Mouse (Mus musculus) heart, postnatal 0 days (tissue): Measurements from ENCODE around the gene Cabp7. TPM values are rescaled to one million over a fixed set of nuclear protein-coding genes. Genes with fewer than 3 reads are reported as not detected.

ENCODE experiments used
- ATAC-seq: fragments of 200-750 bp; cut with Nextera tagmentation; 2 replicates; pipeline ENCODE4 v1.8.0; 2017; ENCODE audit warnings: low read depth, moderate number of reproducible peaks, moderate library complexity; ENCODE audit not compliant: insufficient read depth
- DNase-seq: peaks from one replicate; pipeline ENCODE4 v3.0.0-alpha.2; 2016; ENCODE audit warnings: low spot score
- H3K27ac ChIP-seq: fragments of 300-500 bp; sonication (generic); 2 replicates; pipeline ENCODE4 v1.5.1; 2014; ENCODE audit warnings: low read depth, mild to moderate bottlenecking
- H3K27me3 ChIP-seq: fragments of 300-500 bp; sonication (generic); 2 replicates; pipeline ENCODE4 v1.6.1; 2014; ENCODE audit warnings: low read length, mixed read lengths; ENCODE audit not compliant: control insufficient read depth, insufficient read depth
- H3K36me3 ChIP-seq: fragments of 300-500 bp; sonication (generic); replicated peaks from 2 replicates; pipeline ENCODE4 v1.6.1; 2014; ENCODE audit warnings: low read length, mixed read lengths; ENCODE audit not compliant: control insufficient read depth, insufficient read depth
- H3K4me1 ChIP-seq: fragments of 300-500 bp; sonication (generic); 2 replicates; pipeline ENCODE4 v1.6.1; 2014; ENCODE audit warnings: antibody characterized with exemption; ENCODE audit not compliant: control insufficient read depth, insufficient read depth
- H3K4me2 ChIP-seq: fragments of 300-500 bp; sonication (generic); 2 replicates; pipeline ENCODE4 v1.6.1; 2014; ENCODE audit warnings: low read depth, mild to moderate bottlenecking, low read length, moderate library complexity
- H3K4me3 ChIP-seq: fragments of 300-500 bp; sonication (generic); 2 replicates; pipeline ENCODE4 v1.5.1; 2014; ENCODE audit warnings: low read depth, low read length
- H3K9ac ChIP-seq: fragments of 300-500 bp; sonication (generic); replicated peaks from 2 replicates; pipeline ENCODE4 v1.6.1; 2014; ENCODE audit warnings: low read depth, low read length, mixed read lengths
- H3K9me3 ChIP-seq: fragments of 300-500 bp; sonication (generic); replicated peaks from 2 replicates; pipeline ENCODE4 v1.6.1; 2016; ENCODE audit warnings: low read length; ENCODE audit not compliant: control insufficient read depth
- CTCF ChIP-seq: IDR thresholded peaks from 2 replicates; pipeline ENCODE4 v1.5.1; 2016; ENCODE audit warnings: antibody characterized with exemption, control low read depth, low read depth
- EP300 ChIP-seq: IDR thresholded peaks from 2 replicates; pipeline ENCODE4 v1.6.1; 2016; ENCODE audit warnings: antibody characterized with exemption, low read depth
- WGBS: fragments of 180-500 bp; shearing (Covaris S2); extraction: QIAGEN DNeasy Blood & Tissue Kit; methylation state at CpG from one replicate; pipeline ENCODE4 v1.1.7; 2014; 5-methylcytosine and 5-hydroxymethylcytosine counted together
- polyA plus RNA-seq: library from polyadenylated mRNA; unstranded; fragments of >200 nt; fragmentation: Nextera tagmentation; extraction: Ambion mirVana; gene quantifications from 2 replicates; pipeline ENCODE4 v1.2.1, GENCODE M21; 2015
- total RNA-seq: library from RNA; depleted of rRNA; stranded (reverse); fragments of >200 nt; gene quantifications from 2 replicates; pipeline ENCODE4 v1.2.3, GENCODE M21; 2014; ENCODE audit warnings: low replicate concordance; rRNA removed

The Cabp7 gene
- total RNA-seq (not detected in 2 replicates), polyA plus RNA-seq (0.07 TPM in 1 of 2 replicates, not detected in the other)

- Histone ChIP-seq H3K9ac (no peak within 1 kb of the TSS), H3K27ac (no peak within 1 kb of the TSS), H3K27me3 (peaks cover 95% of the 10 kb centered on the region), H3K36me3 (no peaks in the 10 kb centered on the region), H3K9me3 (no peaks in the 10 kb centered on the region), H3K4me3 (peak within 1 kb of the TSS; percentile 53), H3K4me2 (peak within 1 kb of the TSS; percentile 84), H3K4me1 (peaks cover 4% of the 10 kb centered on the region)
- DNase-seq (no peak), ATAC-seq (no peak)
- TF ChIP-seq CTCF (no peak), EP300 (no peak)
- WGBS: under 1% methylated on average over 35 of the region's 73 CpGs
Observed at GRCm38 (mm10) chr11:4746733-4747132, at the start of gene Cabp7. Gene Cabp7, minus strand, starts transcription at chr11:4746778.

DNA sequence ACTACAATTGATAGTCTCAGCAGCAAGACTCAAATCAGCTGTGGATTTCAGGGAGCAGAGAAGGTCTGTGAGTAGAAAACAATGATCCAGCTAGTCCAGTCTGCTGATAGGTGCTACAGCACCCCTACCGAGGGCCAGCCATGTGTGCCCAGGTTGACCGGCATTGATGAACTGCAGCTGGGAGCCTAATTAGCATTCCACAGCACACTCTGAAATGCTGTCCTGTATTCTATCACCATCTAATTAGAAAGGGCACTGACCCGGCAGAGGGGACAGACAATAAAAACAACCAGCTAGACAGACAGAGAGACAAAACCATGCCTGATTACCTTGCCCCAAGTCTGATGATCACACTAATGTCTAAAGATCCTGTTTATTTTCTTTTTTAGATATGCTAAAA is 46.4 kb upstream of the Cabp7 start:
- TF ChIP-seq CTCF (no peak), EP300 (no peak)
- no peak overlapping the region for H3K27ac ChIP-seq
- H3K27me3 ChIP-seq: no peaks in the 10 kb centered on the region
- peaks cover 54% of the 10 kb centered on the region for H3K36me3 ChIP-seq
- no peaks in the 10 kb centered on the region for H3K9me3 ChIP-seq
- no peaks in the 10 kb centered on the region for H3K4me1 ChIP-seq
- 53% methylated on average over 3 of the region's 3 CpGs for WGBS
- ATAC-seq (no peak), DNase-seq (no peak)
- no peak overlapping the region for H3K4me2 ChIP-seq
- no peak overlapping the region for H3K9ac ChIP-seq
- H3K4me3 ChIP-seq: no peak overlapping the region

DNA sequence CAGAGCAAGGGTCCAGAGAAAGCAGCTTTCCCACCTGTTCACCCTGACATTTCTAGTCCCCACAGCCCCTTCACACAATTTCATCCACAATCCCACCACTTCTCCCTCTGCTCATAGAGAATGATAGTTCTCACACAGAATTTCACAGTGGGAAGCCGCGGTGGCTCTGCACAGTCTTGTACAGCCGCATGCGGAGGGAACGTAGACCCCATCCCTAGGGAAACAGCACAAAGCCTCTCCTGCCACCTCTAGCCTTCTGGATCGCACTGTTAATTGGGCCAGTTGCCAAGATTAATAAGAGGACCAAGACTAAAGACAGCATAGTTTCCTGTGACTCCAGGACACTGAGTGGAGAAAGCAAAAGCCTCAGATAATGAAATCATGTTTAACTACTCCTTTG is 45.0 kb upstream of the Cabp7 start:
- WGBS: 59% methylated on average over 6 of the region's 6 CpGs
- no peak for TF ChIP-seq CTCF
- no peak for TF ChIP-seq EP300
- Histone ChIP-seq H3K27ac (no peak overlapping the region), H3K4me3 (no peak overlapping the region), H3K4me1 (no peaks in the 10 kb centered on the region), H3K27me3 (no peaks in the 10 kb centered on the region), H3K9ac (no peak overlapping the region), H3K36me3 (peaks cover 64% of the 10 kb centered on the region), H3K9me3 (no peaks in the 10 kb centered on the region), H3K4me2 (no peak overlapping the region)
- DNase-seq (no peak), ATAC-seq (no peak)

- no peaks in the 10 kb centered on the region for H3K4me1 ChIP-seq
- H3K4me2 ChIP-seq: no peak overlapping the region
- H3K36me3 ChIP-seq: peaks cover 73% of the 10 kb centered on the region
- no peak overlapping the region for H3K9ac ChIP-seq
- no peaks in the 10 kb centered on the region for H3K27me3 ChIP-seq
- H3K9me3 ChIP-seq: no peaks in the 10 kb centered on the region
- TF ChIP-seq CTCF: no peak
- no peak for TF ChIP-seq EP300
- no peak overlapping the region for H3K4me3 ChIP-seq
- ATAC-seq (no peak), DNase-seq (no peak)
- 82% methylated on average over 5 of the region's 5 CpGs for WGBS
- H3K27ac ChIP-seq: no peak overlapping the region
Observed at GRCm38 (mm10) chr11:4789691-4790090, 43.1 kb upstream of the Cabp7 start.

DNA sequence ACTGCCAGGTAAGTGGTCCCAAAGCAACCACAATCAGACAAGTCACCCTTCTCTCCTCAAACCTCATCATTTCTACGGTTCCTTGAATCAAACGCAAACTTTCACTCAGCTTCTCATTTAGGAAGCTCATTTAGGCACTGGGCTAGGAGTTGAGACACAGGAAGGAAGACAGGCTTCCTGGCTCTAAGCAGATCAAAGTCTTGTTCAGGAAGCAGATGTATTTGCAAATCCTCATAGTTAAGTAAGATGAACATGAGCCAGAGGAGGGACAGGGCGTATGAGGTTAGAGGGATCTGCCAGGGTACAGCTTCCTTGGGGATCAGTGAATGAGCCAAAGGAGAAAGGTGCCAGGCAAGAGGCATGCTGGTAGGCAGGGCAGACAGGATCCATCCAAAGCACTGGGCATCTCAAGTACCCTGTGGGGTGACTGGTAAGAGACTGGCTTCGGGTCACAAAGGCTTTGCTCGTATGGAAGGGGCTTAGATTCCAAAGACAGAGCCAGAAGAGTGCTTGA is 38.1 kb upstream of the Cabp7 start:
- Histone ChIP-seq H3K27me3 (no peaks in the 10 kb centered on the region), H3K4me2 (no peak overlapping the region), H3K9ac (no peak overlapping the region), H3K36me3 (peaks cover 88% of the 10 kb centered on the region), H3K9me3 (no peaks in the 10 kb centered on the region), H3K27ac (no peak overlapping the region), H3K4me1 (no peaks in the 10 kb centered on the region), H3K4me3 (no peak overlapping the region)
- ATAC-seq (no peak), DNase-seq (no peak)
- TF ChIP-seq CTCF (no peak), EP300 (no peak)
- 67% methylated on average over 5 of the region's 5 CpGs for WGBS

GRCm38 (mm10) chr11:4783116-4783515 is 36.5 kb upstream of the Cabp7 start:
- Histone ChIP-seq H3K27ac (no peak overlapping the region), H3K4me2 (no peak overlapping the region), H3K4me1 (no peaks in the 10 kb centered on the region), H3K4me3 (no peak overlapping the region), H3K9me3 (no peaks in the 10 kb centered on the region), H3K9ac (no peak overlapping the region), H3K27me3 (no peaks in the 10 kb centered on the region), H3K36me3 (peaks cover 87% of the 10 kb centered on the region)
- TF ChIP-seq EP300 (no peak), CTCF (no peak)
- WGBS: 86% methylated on average over 3 of the region's 3 CpGs
- DNase-seq (no peak), ATAC-seq (no peak)
